ENCODE assay signal across 7 mouse cellular contexts in genomic region chr11:69058265-69058664, GRCm38 (mm10). TPM values are rescaled to one million over a fixed set of nuclear protein-coding genes. Genes with fewer than 3 reads are reported as not detected.
DNase-seq lines count a peak whose midpoint lies in the region; ATAC-seq and TF ChIP-seq lines count a peak whose summit lies in the region.

No protein-coding gene starts in this region.

- peak overlapping the region; percentile 56 for H3K4me2 ChIP-seq in forebrain, embryonic 14.5 days (ENCODE audit: low read length)
- H3K4me2 ChIP-seq in liver, embryonic 12.5 days, result peak overlapping the region; percentile 91
- peak overlapping the region; percentile 72 for H3K4me2 ChIP-seq in stomach, embryonic 16.5 days (ENCODE audit: low read depth, low read length)

- TF ChIP-seq POLR2A in spleen, adult 2 months (IDR thresholded peaks at IDR 0.05; ENCODE audit: low read depth, low read length), result no peak

- H3K4me3 ChIP-seq in spleen, adult 2 months (ENCODE audit: extremely low read depth, insufficient read depth, insufficient read length), result peak overlapping the region; percentile 76
- peak overlapping the region; percentile 87 for H3K4me3 ChIP-seq in forebrain, embryonic 14.5 days (ENCODE audit: low read depth, low read length)
- H3K4me3 ChIP-seq in liver, embryonic 12.5 days, result peak overlapping the region; percentile 92
- H3K4me3 ChIP-seq in stomach, embryonic 16.5 days (replicated peaks; ENCODE audit: low read length), result peak overlapping the region; percentile 93

- no peak for TF ChIP-seq CTCF in spleen, adult 2 months (IDR thresholded peaks at IDR 0.05; ENCODE audit: extremely low read depth, insufficient read depth, insufficient read length, insufficient replicate concordance)

- H3K27me3 ChIP-seq in spleen, adult 2 months (ENCODE audit: control insufficient read depth, insufficient read depth, low read length), result no peaks in the 10 kb centered on the region
- H3K27me3 ChIP-seq in forebrain, embryonic 14.5 days (replicated peaks; ENCODE audit: control insufficient read depth, insufficient read depth, low read length), result no peaks in the 10 kb centered on the region
- H3K27me3 ChIP-seq in liver, embryonic 12.5 days (replicated peaks), result no peaks in the 10 kb centered on the region
- H3K27me3 ChIP-seq in stomach, embryonic 16.5 days (ENCODE audit: control insufficient read depth, insufficient read depth, low read length), result no peaks in the 10 kb centered on the region

- no peaks in the 10 kb centered on the region for H3K9me3 ChIP-seq in forebrain, embryonic 14.5 days (replicated peaks; ENCODE audit: control insufficient read depth, low read length)
- H3K9me3 ChIP-seq in liver, embryonic 12.5 days (replicated peaks), result no peaks in the 10 kb centered on the region
- no peaks in the 10 kb centered on the region for H3K9me3 ChIP-seq in stomach, embryonic 16.5 days (replicated peaks; ENCODE audit: control insufficient read depth, low read length)

- 63% methylated on average over 2 of the region's 2 CpGs for WGBS in spleen, adult 2 months
- 72% methylated on average over 2 of the region's 2 CpGs for WGBS in forebrain, embryonic 14.5 days
- WGBS in liver, embryonic 12.5 days (ENCODE audit: insufficient replicate concordance), result 46% methylated on average over 2 of the region's 2 CpGs
- 65% methylated on average over 2 of the region's 2 CpGs for WGBS in stomach, embryonic 16.5 days

- peaks cover 8% of the 10 kb centered on the region for H3K4me1 ChIP-seq in spleen, adult 2 months (ENCODE audit: control insufficient read depth, insufficient read depth, insufficient read length)
- H3K4me1 ChIP-seq in forebrain, embryonic 14.5 days (ENCODE audit: control insufficient read depth, insufficient read depth, low read length), result peaks cover 15% of the 10 kb centered on the region
- H3K4me1 ChIP-seq in liver, embryonic 12.5 days, result peaks cover 35% of the 10 kb centered on the region
- peaks cover 18% of the 10 kb centered on the region for H3K4me1 ChIP-seq in stomach, embryonic 16.5 days (ENCODE audit: control insufficient read depth, insufficient read depth, low read length)

- H3K27ac ChIP-seq in spleen, adult 2 months (ENCODE audit: insufficient read depth, low read length), result peak overlapping the region; percentile 86; the same call in 1 of the 2 replicates
- peak overlapping the region; percentile 67 for H3K27ac ChIP-seq in forebrain, embryonic 14.5 days (ENCODE audit: low read depth, low read length)
- H3K27ac ChIP-seq in liver, embryonic 12.5 days, result peak overlapping the region; percentile 85
- peak overlapping the region; percentile 75 for H3K27ac ChIP-seq in stomach, embryonic 16.5 days (ENCODE audit: low read length)

- no peaks in the 10 kb centered on the region for H3K36me3 ChIP-seq in spleen, adult 2 months (ENCODE audit: control insufficient read depth, insufficient read depth, low read length)
- H3K36me3 ChIP-seq in forebrain, embryonic 14.5 days (ENCODE audit: control insufficient read depth, insufficient read depth, low read length), result 0 out of 2 replicates have a peak, but pooled peaks cover 3% of the 10 kb centered on the region
- H3K36me3 ChIP-seq in liver, embryonic 12.5 days, result peaks cover 12% of the 10 kb centered on the region
- H3K36me3 ChIP-seq in stomach, embryonic 16.5 days (ENCODE audit: control insufficient read depth, insufficient read depth, low read length), result no peaks in the 10 kb centered on the region

- peak overlapping the region; percentile 50 for H3K9ac ChIP-seq in forebrain, embryonic 14.5 days (ENCODE audit: low read length)
- peak overlapping the region; percentile 78 for H3K9ac ChIP-seq in liver, embryonic 12.5 days
- peak overlapping the region; percentile 95 for H3K9ac ChIP-seq in stomach, embryonic 16.5 days (ENCODE audit: low read length)

- DNase-seq in spleen, adult 2 months (ENCODE audit: low read depth in 1 of 2, low spot score in 2 of 2), result no peak
- DNase-seq in spleen, postnatal 10 days (ENCODE audit: low spot score in 2 of 2), result no peak
- DNase-seq in forebrain, embryonic 14.5 days (ENCODE audit: low spot score), result no peak
- DNase-seq in right cerebral cortex, adult 18-20 months, result no peak

- no peak for ATAC-seq in forebrain, embryonic 14.5 days
- ATAC-seq in liver, embryonic 12.5 days, result no peak
- ATAC-seq in stomach, embryonic 16.5 days (ENCODE audit: insufficient read depth, low FRiP score), result no peak
- no peak for ATAC-seq in megakaryocyte progenitor cell, adult 5-6 weeks (replicated peaks; ENCODE audit: poor library complexity)

RNA-seq across cellular contexts. Expression of gene Borcs6, which starts 1.3 kb away (rescaled TPM):
- 16.7 and 23.7 TPM in 2 replicates for polyA plus RNA-seq in spleen, adult 2 months (2012; rRNA removed)
- polyA plus RNA-seq in forebrain, embryonic 14.5 days (2014; fragmentation: Nextera tagmentation; extraction: Ambion mirVana), result 10.7 and 13.9 TPM in 2 replicates
- 5.3 and 6.1 TPM in 2 replicates for polyA plus RNA-seq in liver, embryonic 12.5 days (2016; fragmentation: Nextera tagmentation; extraction: Ambion mirVana)
- 7.2 and 7.8 TPM in 2 replicates for polyA plus RNA-seq in stomach, embryonic 16.5 days (2015; fragmentation: Nextera tagmentation; extraction: Ambion mirVana)
- total RNA-seq in megakaryocyte progenitor cell, adult 5-6 weeks (2015), result 6.2 and 7.6 TPM in 2 replicates
- 6.6 and 6.7 TPM in 2 replicates for total RNA-seq in megakaryocyte progenitor cell, adult 5-6 weeks (2017)

RNA-seq across cellular contexts. Expression of gene Tmem107, which starts 12.3 kb away (rescaled TPM):
- polyA plus RNA-seq in spleen, adult 2 months (2012; rRNA removed), result 7.0 and 14.6 TPM in 2 replicates
- polyA plus RNA-seq in forebrain, embryonic 14.5 days (2014; fragmentation: Nextera tagmentation; extraction: Ambion mirVana), result 45.2 and 49.6 TPM in 2 replicates
- polyA plus RNA-seq in liver, embryonic 12.5 days (2016; fragmentation: Nextera tagmentation; extraction: Ambion mirVana), result 32.0 and 34.8 TPM in 2 replicates
- polyA plus RNA-seq in stomach, embryonic 16.5 days (2015; fragmentation: Nextera tagmentation; extraction: Ambion mirVana), result 58.2 and 62.1 TPM in 2 replicates
- 18.6 and 23.4 TPM in 2 replicates for total RNA-seq in megakaryocyte progenitor cell, adult 5-6 weeks (2015)
- total RNA-seq in megakaryocyte progenitor cell, adult 5-6 weeks (2017), result 23.9 and 40.6 TPM in 2 replicates

RNA-seq across cellular contexts. Expression of gene Aurkb, which starts 12.8 kb away (rescaled TPM):
- polyA plus RNA-seq in spleen, adult 2 months (2012; rRNA removed), result 41.4 and 42.9 TPM in 2 replicates
- polyA plus RNA-seq in forebrain, embryonic 14.5 days (2014; fragmentation: Nextera tagmentation; extraction: Ambion mirVana), result 69.2 and 74.0 TPM in 2 replicates
- polyA plus RNA-seq in liver, embryonic 12.5 days (2016; fragmentation: Nextera tagmentation; extraction: Ambion mirVana), result 142 TPM in 2 replicates
- 120 and 134 TPM in 2 replicates for polyA plus RNA-seq in stomach, embryonic 16.5 days (2015; fragmentation: Nextera tagmentation; extraction: Ambion mirVana)
- 100 and 103 TPM in 2 replicates for total RNA-seq in megakaryocyte progenitor cell, adult 5-6 weeks (2015)
- 103 and 128 TPM in 2 replicates for total RNA-seq in megakaryocyte progenitor cell, adult 5-6 weeks (2017)

RNA-seq across cellular contexts. Expression of gene Vamp2, which starts 30.0 kb away (rescaled TPM):
- polyA plus RNA-seq in spleen, adult 2 months (2012; rRNA removed), result 94.2 and 95.7 TPM in 2 replicates
- 124 and 188 TPM in 2 replicates for polyA plus RNA-seq in forebrain, embryonic 14.5 days (2014; fragmentation: Nextera tagmentation; extraction: Ambion mirVana)
- 26.3 and 27.5 TPM in 2 replicates for polyA plus RNA-seq in liver, embryonic 12.5 days (2016; fragmentation: Nextera tagmentation; extraction: Ambion mirVana)
- polyA plus RNA-seq in stomach, embryonic 16.5 days (2015; fragmentation: Nextera tagmentation; extraction: Ambion mirVana), result 79.9 and 88.5 TPM in 2 replicates
- total RNA-seq in megakaryocyte progenitor cell, adult 5-6 weeks (2015), result 36.6 and 41.2 TPM in 2 replicates
- total RNA-seq in megakaryocyte progenitor cell, adult 5-6 weeks (2017), result 8.2 and 12.8 TPM in 2 replicates

RNA-seq across cellular contexts. Expression of gene Per1, which starts 36.8 kb away (rescaled TPM):
- polyA plus RNA-seq in spleen, adult 2 months (2012; rRNA removed), result 23.3 and 25.7 TPM in 2 replicates
- 6.8 and 11.6 TPM in 2 replicates for polyA plus RNA-seq in forebrain, embryonic 14.5 days (2014; fragmentation: Nextera tagmentation; extraction: Ambion mirVana)
- polyA plus RNA-seq in liver, embryonic 12.5 days (2016; fragmentation: Nextera tagmentation; extraction: Ambion mirVana), result 2.5 and 4.0 TPM in 2 replicates
- 21.8 and 22.3 TPM in 2 replicates for polyA plus RNA-seq in stomach, embryonic 16.5 days (2015; fragmentation: Nextera tagmentation; extraction: Ambion mirVana)
- total RNA-seq in megakaryocyte progenitor cell, adult 5-6 weeks (2015), result 8.3 and 8.8 TPM in 2 replicates
- 4.0 and 4.8 TPM in 2 replicates for total RNA-seq in megakaryocyte progenitor cell, adult 5-6 weeks (2017)
